Mouse (Mus musculus) urinary bladder, postnatal 36 days (tissue): ENCODE measurements around the gene Rbm26.

Source experiments
- DNase-seq, 2 experiments: peaks; one replicate each; pipeline ENCODE4 v3.0.0; 2022; ENCODE audit warnings: low spot score in 2 of 2, mixed read lengths in 1 of 2

Rbm26 gene

GRCm38 (mm10) chr14:105177238-105177693 is at the start of gene Rbm26:
TSS of gene Rbm26 (minus strand) at chr14:105177327.
- DNase-seq, result peak; percentile 94 to 95

DNA sequence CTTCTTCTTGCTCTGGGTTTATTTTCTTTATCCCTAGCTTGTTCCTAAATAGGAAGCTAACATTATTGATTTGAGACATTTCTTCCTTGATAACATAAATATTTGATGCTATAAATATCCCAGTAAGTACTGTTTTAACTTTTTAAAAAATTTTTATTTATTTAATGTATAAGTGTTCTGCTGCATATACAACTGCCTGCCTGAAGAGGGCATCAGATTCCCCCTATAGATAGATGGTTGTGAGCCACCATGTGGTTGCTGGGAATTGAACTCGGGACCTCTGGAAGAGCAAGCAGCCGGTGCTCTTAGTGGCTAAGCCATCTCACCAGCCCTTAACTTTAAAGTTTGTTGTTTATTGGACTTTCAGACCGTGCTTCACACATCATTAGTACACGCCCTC is 48.7 kb upstream of the Rbm26 start:
- DNase-seq, result no peak

- no peak for DNase-seq
These were observed 45.1 kb upstream of the Rbm26 start for GRCm38 (mm10) chr14:105222240-105222639.

GRCm38 (mm10) chr14:105219525-105220376 is 42.6 kb upstream of the Rbm26 start:
- no peak for DNase-seq

DNA sequence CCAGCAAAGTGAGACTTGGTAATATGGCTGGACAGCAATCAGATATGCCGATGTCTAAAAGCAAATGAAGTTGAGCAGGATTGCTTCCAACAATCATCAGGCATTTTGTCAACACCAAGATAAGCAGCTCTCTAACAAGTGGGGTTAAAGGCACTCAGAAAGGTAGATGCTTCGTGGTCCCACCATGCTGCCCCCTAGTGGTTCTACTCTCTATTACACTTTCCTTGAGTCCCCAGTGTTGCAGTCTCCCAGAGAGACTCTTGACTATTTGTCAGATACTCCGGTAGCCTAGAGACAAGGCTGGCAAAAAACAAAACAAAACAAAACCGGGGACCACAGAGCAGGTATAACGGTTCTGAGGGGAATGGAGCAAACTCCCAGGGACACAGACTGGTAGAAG is 21.3 kb upstream of the Rbm26 start:
- peak in 1 of 2 experiments; percentile 3 for DNase-seq

DNA sequence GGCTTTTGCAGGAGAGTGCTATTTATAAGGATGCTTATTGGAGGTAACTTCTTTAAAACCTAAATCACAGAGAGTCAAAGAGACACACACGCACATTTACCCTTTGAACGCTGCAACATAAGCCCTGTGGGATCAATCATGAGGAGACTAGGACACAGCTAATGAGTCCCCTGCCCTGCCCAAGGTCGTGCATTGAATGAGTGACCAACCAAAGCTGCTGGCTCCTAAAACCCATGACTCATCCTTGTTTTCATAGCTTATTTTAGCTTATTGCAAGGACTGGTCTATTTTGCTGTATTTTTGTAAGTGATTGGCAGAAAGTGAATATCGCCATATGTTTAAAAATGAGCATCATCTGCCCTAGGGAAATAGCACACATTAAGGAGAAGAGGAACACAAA is 17.6 kb upstream of the Rbm26 start:
- no peak for DNase-seq

- DNase-seq, result no peak
These were observed 7.7 kb upstream of the Rbm26 start for GRCm38 (mm10) chr14:105184866-105185265.

DNA sequence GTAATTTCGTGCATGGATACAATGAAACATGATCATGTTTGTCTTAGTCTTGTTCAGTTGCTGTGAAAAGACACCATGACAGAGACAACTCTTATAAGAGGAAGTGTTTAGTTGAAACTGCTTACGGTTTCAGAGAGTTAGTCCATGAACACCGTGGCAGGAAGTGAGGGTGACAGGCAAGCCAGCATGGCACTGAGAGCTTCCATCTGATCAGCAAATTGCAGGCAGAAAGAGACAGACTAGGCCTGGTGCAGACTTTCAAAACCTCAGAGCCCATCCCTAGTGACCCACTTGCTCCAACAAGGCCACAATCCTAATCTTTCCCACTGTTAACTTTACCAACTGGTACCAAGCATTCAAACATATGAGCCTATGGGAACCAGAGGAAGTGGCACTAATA is 5.7 kb upstream of the Rbm26 start:
- DNase-seq, result no peak

DNA sequence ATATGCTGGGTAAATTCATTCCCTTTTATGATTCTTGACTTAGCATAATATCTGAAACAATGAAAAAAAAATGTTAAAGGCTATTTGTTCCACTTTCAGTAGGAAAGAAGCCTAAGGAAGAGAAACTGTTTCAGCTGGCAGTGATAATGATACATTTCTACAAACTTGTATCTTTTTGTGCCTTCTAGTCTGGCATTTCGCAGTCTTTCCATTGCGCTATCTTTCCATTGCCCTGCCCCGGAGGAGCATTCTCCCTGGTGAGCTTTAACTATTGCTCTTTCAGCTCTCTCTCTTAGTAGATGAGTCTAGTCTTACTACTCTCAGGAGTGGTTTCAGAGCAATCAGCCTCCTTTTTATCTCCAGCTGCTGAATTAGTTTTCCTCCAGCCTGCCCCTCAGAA is 2.6 kb upstream of the Rbm26 start:
- DNase-seq, result no peak

DNA sequence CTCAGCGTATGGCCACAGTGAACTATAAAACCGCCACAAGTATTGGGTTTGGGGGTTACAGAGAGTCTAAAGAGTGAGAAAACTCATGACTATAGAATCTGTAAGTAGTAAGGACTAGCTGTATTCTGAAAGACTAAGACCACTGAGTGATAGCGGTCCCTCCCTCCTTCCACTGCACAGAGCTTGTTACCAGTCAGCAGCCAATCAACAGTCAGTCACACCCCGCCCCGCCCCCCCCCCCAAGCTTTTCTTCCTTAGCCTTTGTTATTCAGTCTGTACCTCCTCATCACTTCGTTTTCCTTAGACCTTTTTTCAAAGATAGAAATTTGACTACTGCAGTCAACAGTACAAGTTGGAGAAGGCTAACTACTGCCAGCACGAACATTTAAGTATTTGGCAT is 1.9 kb upstream of the Rbm26 start:
- DNase-seq, result no peak

DNA sequence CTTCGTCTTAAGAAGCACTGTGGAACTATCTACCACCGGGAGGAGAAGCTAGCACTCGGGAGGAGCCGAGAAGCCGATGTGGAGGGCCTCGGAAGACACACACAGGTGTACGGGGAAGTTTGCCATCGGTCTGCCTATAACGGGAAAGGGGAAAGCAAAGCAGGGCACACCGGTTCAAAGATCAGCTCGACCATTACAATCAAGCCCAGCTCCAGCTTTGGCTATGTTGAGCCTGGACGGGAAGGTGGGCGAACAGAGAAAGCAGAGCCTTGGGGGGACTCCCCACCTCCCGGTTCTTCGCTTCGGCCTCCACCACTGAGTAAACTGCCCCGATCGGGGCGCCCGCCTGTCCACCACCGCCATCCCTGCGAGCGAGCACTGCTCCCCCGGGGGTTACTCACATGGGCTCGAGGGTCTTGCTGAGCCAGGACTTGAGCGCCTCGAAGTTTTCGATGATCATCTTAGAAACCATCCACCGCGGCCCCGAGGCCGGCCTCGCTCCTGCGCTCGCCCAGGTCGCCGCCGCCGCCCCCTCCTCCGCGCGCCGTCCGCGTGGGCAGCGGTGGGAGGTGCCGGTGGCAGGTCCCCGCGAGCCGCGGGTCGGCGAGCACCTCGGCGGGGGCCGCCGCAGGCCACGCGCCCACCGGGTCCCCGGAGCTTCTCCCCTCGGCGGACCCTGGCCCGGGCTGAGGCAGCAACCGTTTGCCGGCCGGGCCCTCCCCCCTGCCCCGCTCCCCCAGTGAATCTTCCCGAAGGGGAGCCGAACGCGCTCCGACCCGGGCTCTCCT is 552 bp downstream of the Rbm26 start:
- DNase-seq, result peak; percentile 16 to 37

DNA sequence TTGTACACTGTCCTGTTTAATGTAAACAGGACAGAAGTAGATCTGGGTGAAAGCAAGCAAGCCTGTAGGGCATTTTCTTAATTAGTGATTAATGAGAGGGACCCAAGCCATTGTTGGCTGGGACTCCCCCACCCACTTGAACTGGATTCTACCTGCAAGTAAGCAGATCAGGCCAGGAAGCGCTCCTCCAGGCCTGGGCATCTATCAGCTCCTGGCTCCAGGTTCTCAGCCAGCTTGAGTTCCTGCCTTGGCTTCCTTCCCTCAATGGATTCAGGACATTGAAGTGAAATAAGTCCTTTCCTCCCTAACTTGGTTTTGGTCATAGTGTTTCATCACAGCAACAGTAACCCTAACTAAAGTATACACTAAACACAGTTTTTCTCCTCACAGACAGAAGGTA is 9.9 kb downstream of the Rbm26 start:
- no peak for DNase-seq

- no peak for DNase-seq
These were observed 12.3 kb downstream of the Rbm26 start for GRCm38 (mm10) chr14:105164793-105165192.

GRCm38 (mm10) chr14:105161334-105161733 is 15.8 kb downstream of the Rbm26 start:
- no peak for DNase-seq

- no peak for DNase-seq
These were observed 18.6 kb downstream of the Rbm26 start for GRCm38 (mm10) chr14:105158526-105158925.

DNA sequence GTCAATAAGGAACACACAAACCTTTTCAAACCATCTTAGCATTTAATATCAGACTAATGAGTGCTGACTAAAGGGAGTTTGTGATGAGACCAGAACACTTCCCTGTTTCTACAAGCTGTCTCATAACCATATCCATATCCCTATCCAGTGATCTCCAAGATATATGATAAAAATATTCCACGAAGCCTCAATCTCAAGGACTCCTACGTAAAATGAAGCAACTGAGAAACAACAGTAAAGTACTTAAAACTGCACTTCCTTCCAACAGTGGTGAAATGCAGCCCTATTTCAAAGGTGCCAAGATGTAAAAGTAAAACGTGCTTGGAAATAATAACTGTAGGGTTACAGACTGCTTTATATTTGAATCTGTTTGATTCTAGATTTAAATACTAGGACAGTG is 43.1 kb downstream of the Rbm26 start:
- DNase-seq, result no peak

- DNase-seq, result no peak
These were observed 49.3 kb downstream of the Rbm26 start for GRCm38 (mm10) chr14:105127715-105128385.

DNA sequence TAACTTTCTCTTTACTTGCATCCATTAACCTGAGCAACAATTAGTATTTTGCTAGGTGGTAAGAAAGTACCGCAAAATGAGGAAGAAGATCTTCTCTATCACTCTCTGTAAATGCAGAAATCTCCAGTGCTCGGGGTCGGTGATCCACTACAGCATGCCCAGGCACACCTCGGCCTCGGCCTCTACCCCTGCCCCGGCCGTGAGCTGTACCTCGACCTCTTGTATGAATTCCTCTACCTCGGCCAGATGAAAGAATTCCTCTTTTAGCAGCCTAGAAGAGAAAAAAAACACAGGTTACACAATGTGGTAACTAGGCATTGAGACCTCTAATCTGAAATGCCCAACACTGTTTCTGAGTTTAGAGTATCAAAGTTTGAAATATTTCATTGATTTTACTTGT is 52.6 kb downstream of the Rbm26 start:
- no peak for DNase-seq

DNA sequence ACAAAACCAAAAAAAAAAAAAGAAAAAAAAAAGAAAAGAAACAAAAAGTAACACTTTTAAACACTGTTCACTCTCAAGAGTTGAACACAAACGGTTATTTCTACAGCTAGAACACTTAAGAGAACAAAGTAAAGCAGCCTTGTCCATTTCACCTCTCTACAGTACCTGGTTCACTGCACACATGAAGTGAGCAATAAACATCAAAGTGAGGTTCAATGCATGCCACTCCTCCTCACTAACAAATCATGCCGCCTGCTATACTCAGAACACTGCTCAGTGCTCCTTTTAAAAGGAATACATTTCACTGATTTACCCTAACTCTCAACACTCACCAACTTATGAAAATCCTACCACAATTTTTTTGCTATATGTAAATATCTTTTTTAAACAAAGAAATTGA is 61.7 kb downstream of the Rbm26 start:
- DNase-seq, result no peak

DNA sequence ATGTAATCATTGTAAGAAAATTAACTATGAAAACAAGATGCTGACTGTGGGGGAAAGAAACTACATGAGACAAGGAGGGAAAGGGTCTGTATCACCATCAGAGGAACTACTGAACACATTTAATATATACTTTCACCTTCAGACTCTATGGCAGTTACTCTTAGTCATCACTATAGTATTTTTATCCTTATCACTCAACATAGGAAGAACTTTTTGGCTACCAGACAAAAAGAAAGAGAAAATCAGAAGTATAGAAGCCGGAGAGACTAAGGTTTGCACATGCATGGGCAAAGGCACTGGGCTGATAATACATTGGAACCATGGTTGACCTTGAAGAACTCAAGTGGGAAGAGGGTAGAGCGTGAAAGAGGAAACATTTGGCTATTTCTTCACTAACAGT is 70.9 kb downstream of the Rbm26 start:
- no peak for DNase-seq

DNA sequence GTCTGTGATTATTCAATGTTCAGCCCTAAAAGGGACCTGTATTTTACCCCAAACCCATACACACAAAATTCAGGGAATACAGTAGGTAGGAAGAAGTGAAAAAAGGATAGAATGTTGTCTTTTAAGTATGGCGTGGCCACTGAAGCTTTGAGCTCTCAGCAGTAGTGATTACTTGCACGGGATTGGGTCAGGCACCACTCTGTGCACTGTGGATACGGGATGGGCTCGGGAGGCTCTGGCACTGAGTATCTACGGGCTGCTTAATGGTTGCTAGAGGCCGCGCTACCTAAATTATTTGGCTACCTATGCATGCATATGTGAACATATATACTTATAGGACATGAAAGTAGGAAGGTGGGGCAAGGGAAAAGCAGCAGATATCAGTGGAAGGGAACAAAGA is 78.3 kb downstream of the Rbm26 start:
- DNase-seq, result no peak

- no peak for DNase-seq
These were observed 80.9 kb downstream of the Rbm26 start for GRCm38 (mm10) chr14:105096221-105096620.
